Mouse (Mus musculus) leukemia stem cell, adult 10-12 weeks (primary cell): ENCODE measurements around the gene Vrtn. TPM values are rescaled to one million over a fixed set of nuclear protein-coding genes. Genes with fewer than 3 reads are reported as not detected.

Experiments used
- polyA plus RNA-seq: library from polyadenylated mRNA; stranded (reverse); fragments of >175 nt; gene quantifications from 2 replicates; pipeline ENCODE4 v1.2.3, GENCODE M21; 2012; ENCODE audit warnings: low replicate concordance

Gene Vrtn
- polyA plus RNA-seq, result not detected in 2 replicates

DNA sequence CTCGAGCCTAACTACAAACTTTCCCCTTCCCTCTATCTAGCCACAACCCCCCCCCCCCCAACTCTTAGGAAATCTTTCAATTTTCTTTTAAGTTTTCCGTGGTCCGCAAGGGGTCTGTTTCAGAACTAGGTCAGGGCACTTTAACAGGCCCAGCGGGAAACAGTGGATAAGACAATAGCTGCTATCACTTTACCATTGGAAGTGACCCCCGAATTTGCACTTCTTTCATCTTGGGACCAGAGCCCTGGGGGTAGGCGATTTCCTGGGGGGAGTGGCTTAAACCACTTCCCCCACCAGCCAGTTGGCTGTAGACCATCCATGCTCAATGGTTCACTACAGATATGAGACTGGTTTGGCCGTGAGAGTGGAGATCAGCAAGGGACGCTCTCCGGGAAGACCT is at the start of gene Vrtn:
Gene Vrtn (plus strand): TSS at position 366 of the 400 bp plus-strand sequence.

DNA sequence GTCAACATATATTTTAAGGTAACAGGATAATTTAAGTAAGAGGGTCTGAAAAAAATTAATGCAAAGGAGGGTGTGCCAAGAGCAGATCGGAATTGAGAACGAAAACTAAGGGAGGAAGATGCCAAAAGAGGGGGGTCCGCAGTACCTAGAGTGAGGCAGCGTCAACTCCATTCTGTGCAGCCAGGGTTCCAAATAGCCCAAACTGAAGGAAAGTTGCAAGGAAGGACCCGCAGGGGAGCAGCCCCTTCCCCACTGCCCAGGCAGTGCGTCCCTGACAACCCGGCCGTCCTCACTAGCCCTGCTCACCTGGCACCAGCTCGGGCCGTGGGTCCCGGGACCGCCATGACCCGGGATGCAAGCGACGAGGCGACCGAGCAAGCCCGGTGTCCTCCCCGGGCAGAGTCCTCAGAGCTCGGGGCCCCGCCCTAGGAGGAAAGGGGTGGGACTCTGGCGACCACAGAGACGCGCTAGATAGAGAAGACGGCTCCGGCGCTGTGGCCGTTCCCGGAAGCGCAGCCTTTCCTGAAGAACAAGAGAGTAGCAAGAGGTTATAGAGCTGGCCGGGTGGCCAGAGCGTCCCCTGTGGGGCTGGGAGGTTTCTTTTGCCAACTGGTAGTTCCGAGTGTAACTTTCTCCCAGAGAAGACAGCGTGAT is 23.7 kb upstream of the Vrtn start, which contains the start of gene Abcd4:
Gene Abcd4 (minus strand): TSS at position 437 of the 654 bp plus-strand sequence.

DNA sequence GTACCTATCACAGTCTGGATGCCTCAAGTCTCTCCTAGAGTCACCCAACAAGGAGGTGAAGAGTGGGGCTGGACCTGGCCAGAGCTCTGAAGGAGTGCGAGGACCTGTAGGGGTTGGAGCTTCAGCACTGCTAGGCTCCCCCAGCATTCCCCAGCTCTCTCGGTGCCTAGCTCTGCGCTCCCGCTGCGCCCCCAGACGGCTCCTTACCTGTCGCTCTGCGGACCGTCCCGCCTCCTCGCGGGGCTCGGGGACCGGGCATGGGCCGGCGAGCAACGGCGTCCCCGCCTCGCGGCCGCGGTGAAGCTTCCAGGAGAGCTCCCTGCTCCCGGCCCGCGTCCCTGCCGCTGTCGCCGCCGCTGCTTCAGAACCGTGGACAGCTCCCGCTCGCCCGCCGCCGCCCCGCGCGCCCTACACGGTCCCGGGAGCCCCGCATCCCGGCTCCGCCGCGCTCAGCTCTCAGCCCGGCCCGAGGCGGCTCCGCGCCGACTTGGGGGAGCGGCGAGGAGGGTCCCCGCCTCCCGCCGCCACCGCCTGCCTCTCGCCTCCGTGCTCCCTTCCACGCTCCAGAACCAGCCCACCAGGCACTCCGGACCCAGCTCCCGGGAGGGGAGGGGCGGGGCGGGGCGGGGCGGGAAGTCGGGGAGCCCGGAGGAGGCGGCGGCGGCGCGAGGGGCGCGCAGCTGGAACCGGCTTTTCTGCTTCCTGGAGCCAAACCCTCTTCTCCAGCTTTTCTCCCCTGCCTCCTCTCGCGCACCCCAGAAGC is 57.7 kb downstream of the Vrtn start, which contains the start of gene Syndig1l:
Gene Syndig1l (minus strand): TSS at position 513 of the 763 bp plus-strand sequence.

Other genes starting within 250 kb of the Vrtn start
- 1.9 and 3.7 TPM in 2 replicates for gene Entpd5, start 232.0 kb upstream of the Vrtn start, polyA plus RNA-seq
- gene Bbof1, start 231.9 kb upstream of the Vrtn start, polyA plus RNA-seq, result 0.41 and 0.51 TPM in 2 replicates
- 9.1 and 17.8 TPM in 2 replicates for gene Rnf113a2, start 223.8 kb upstream of the Vrtn start, polyA plus RNA-seq
- 0.42 and 4.0 TPM in 2 replicates for gene Aldh6a1, start 190.0 kb upstream of the Vrtn start, polyA plus RNA-seq
- 0.36 and 1.0 TPM in 2 replicates for gene Lin52, start 189.6 kb upstream of the Vrtn start, polyA plus RNA-seq
- not detected in 2 replicates for gene Vsx2, start 71.3 kb upstream of the Vrtn start, polyA plus RNA-seq
- 3.3 and 3.4 TPM in 2 replicates for gene Abcd4, start 23.6 kb upstream of the Vrtn start, polyA plus RNA-seq
- gene Syndig1l, start 57.8 kb downstream of the Vrtn start, polyA plus RNA-seq, result 0.14 and 2.6 TPM in 2 replicates
- 5.7 and 183 TPM in 2 replicates for gene Npc2, start 132.1 kb downstream of the Vrtn start, polyA plus RNA-seq
- gene Isca2, start 132.2 kb downstream of the Vrtn start, polyA plus RNA-seq, result 33.6 and 73.2 TPM in 2 replicates
- 2.6 and 2.8 TPM in 2 replicates for gene Ltbp2, start 235.5 kb downstream of the Vrtn start, polyA plus RNA-seq